Mouse (Mus musculus): ENCODE data around the gene Gm4884. TPM values are rescaled to one million over a fixed set of nuclear protein-coding genes. Genes with fewer than 3 reads are reported as not detected.
"Not testable (repeated sequence)": the region's sequence is repeated elsewhere in the genome, so short reads cannot be mapped to it uniquely, and the experiment has no call there.

The Gm4884 gene
- polyA plus RNA-seq (2012) = not detected in 2 replicates

GRCm38 (mm10) chr7:41032419-41032818 lies at the start of gene Gm4884:
TSS of gene Gm4884 (plus strand) at chr7:41032719.
- not testable (repeated sequence) for TF ChIP-seq GATA1 (IDR thresholded peaks at IDR 0.05; ENCODE audit: low read length)

GRCm38 (mm10) chr7:40987243-40987642 lies 45.3 kb upstream of the Gm4884 start, which contains the start of gene 4930433I11Rik:
TSS of gene 4930433I11Rik (plus strand) at chr7:40987543.
- no peak for TF ChIP-seq GATA1 (IDR thresholded peaks at IDR 0.05; ENCODE audit: low read length)

Other genes starting within 250 kb of the Gm4884 start
- gene Vstm2b, start 134.4 kb upstream of the Gm4884 start, polyA plus RNA-seq (2012) = not detected in 2 replicates
- not detected in 2 replicates for gene 4930433I11Rik, start 45.2 kb upstream of the Gm4884 start, polyA plus RNA-seq (2012)
- gene Gm5592, start 121.1 kb downstream of the Gm4884 start, polyA plus RNA-seq (2012) = not detected in 2 replicates

Measured in G1E-ER4 (cell line).